Mouse (Mus musculus) macrophage (primary cell): ENCODE results near the gene Hoxb6. TPM values are rescaled to one million over a fixed set of nuclear protein-coding genes. Genes with fewer than 3 reads are reported as not detected.

ENCODE experiments used
- H3K27ac ChIP-seq: fragments of 350-480 bp; formaldehyde crosslinking; 2 replicates; pipeline ENCODE4 v1.9.0; 2021
- H3K36me3 ChIP-seq: fragments of 350-480 bp; formaldehyde crosslinking; 2 replicates; pipeline ENCODE4 v1.9.0; 2021; ENCODE audit errors: inconsistent target
- H3K4me3 ChIP-seq: fragments of 350-480 bp; formaldehyde crosslinking; 2 replicates; pipeline ENCODE4 v1.9.0; 2021; ENCODE audit errors: inconsistent target
- H3K79me2 ChIP-seq: fragments of 350-480 bp; formaldehyde crosslinking; 2 replicates; pipeline ENCODE4 v1.9.0; 2021; ENCODE audit errors: inconsistent target
- WGBS: methylation state at CpG from one replicate; pipeline ENCODE4 v1.1.7; 2026; ENCODE audit warnings: inconsistent platforms; ENCODE audit not compliant: missing documents; 5-methylcytosine and 5-hydroxymethylcytosine counted together
- polyA plus RNA-seq: library from polyadenylated mRNA; stranded (reverse); fragments of 250-400 nt; gene quantifications from 3 replicates; pipeline ENCODE4 v1.2.4, GENCODE M21; 2018; ENCODE audit warnings: inconsistent platforms

The Hoxb6 gene
- polyA plus RNA-seq, 1 experiment from 2014 or later, result not detected

DNA sequence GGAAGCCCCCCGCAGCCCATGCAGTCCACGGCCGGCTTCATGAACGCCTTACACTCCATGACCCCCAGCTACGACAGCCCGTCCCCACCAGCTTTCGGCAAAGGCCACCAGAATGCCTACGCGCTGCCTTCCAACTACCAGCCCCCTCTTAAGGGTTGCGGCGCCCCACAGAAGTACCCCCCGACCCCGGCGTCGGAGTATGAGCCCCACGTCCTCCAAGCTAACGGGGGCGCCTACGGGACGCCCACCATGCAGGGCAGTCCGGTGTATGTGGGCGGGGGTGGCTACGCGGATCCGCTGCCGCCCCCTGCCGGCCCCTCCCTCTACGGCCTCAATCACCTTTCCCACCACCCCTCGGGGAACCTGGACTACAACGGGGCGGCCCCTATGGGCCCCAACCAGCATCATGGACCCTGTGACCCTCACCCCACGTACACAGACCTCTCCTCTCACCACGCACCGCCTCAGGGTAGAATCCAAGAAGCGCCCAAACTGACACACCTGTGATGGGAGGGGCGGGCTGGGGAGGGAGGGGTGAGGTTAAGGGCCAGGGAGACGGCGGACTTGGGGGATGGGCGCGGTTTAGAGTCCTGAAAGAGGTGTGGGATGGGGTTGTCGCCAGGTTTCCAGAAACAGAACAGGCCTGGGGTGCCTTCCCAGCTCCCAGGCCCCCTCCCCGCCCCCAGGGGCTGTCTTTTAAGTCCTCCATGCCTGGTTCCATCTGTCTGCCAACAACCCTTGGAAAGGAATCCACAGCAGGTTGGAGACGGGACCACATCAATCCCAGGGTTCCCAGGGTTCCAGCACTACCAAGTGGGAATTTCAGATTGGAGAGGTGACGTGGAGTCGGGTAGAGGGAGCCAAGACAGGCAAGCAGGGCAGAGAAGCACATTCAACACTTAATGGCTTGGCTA lies 53.9 kb downstream of the Hoxb6 start:
- H3K27ac ChIP-seq, result no peak overlapping the region
- no peak overlapping the region for H3K4me3 ChIP-seq
- no peaks in the 10 kb centered on the region for H3K36me3 ChIP-seq
- H3K79me2 ChIP-seq, result no peaks in the 10 kb centered on the region
- WGBS, result 80% methylated on average over 34 of the region's 45 CpGs

- Histone ChIP-seq H3K79me2 (no peaks in the 10 kb centered on the region), H3K36me3 (no peaks in the 10 kb centered on the region), H3K27ac (no peak overlapping the region), H3K4me3 (no peak overlapping the region)
- WGBS, result 100% methylated on average over 5 of the region's 5 CpGs
These were observed 54.7 kb downstream of the Hoxb6 start for GRCm38 (mm10) chr11:96346916-96347520.

- 60% methylated on average over 4 of the region's 4 CpGs for WGBS
- Histone ChIP-seq H3K27ac (no peak overlapping the region), H3K79me2 (no peaks in the 10 kb centered on the region), H3K36me3 (no peaks in the 10 kb centered on the region), H3K4me3 (no peak overlapping the region)
These were observed 55.4 kb downstream of the Hoxb6 start for GRCm38 (mm10) chr11:96347717-96348116.

DNA sequence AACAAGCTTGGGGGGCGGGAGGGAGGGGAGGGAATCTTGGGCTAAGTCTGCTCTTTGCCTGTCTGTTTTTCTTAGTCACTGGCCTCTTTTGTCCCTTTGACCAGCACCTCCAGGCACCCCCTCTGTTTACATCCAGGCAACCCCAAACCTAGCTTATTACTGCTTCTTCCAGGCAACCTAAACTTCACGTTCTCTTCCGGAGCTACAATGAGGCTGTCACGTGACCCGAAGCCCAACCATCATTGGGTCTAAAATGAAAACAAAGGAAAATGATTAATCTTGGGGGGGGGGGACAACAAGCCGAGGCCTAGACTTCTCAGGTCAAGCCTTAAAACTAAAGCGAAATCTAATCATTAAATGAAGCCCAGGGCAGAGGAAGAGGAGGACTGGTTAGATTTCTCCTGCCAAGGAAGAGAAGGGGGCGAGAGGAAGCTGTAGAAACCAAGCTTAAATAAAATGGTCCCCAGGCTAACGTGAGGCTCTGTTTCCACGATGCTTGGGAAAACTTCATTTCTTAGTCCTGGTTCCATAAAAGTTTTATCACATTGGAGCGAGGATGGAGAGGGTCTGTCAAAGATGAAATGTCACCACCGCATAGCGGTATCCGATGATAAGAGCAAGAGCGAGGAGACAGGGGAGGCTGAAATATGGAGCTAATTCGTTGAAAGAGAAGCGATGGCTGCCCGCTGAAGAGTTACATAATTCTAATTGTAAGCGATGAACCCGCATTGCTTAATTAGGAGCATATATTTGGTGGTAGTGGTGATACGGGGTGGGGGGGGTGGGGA lies 56.1 kb downstream of the Hoxb6 start:
- Histone ChIP-seq H3K27ac (no peak overlapping the region), H3K4me3 (no peak overlapping the region), H3K36me3 (no peaks in the 10 kb centered on the region), H3K79me2 (no peaks in the 10 kb centered on the region)
- 61% methylated on average over 17 of the region's 21 CpGs for WGBS

GRCm38 (mm10) chr11:96348988-96349387 lies 56.7 kb downstream of the Hoxb6 start:
- Histone ChIP-seq H3K36me3 (no peaks in the 10 kb centered on the region), H3K79me2 (no peaks in the 10 kb centered on the region), H3K4me3 (no peak overlapping the region), H3K27ac (no peak overlapping the region)
- 92% methylated on average over 3 of the region's 3 CpGs for WGBS

DNA sequence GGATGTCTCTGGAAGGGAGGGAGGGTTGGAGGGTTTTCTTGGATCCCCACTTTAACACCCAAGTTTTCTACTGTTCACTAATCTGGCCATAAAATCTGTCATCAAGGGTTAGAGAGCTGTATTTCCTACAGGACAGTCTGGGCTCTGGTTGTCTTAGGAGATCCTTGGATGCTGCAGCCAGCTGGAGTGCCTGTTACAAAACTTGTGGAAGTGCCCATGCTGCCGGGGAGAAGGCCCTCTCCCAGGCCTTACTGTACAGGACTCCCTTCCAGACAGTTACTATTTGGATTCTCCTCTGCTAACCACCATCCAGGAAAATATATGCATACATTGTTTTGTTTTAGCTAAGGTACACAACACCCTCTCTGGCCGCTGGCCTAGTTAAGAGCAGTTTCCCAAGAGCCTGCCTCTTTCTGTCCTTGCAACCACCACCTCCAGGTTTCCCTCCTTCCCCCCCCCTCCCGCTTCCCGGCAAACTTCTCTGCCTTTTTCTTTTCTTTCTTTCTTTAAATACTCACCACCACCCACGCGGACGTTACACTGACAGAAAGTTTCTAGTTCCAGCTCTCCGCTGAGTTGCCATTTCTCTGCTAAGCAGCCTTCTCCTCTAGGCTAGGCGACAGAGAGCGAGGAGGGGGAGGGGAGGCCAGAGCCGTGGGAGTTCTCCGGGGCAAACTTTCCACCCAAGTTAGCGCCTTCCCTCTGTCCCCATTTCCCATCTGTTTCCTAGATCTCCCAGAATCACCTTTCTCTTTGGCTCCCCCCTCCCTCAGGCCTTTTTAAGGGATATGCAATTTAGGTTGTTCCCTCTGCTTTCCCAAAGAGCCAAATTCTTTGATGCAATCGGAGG lies 57.4 kb downstream of the Hoxb6 start:
- Histone ChIP-seq H3K27ac (no peak overlapping the region), H3K4me3 (no peak overlapping the region), H3K36me3 (no peaks in the 10 kb centered on the region), H3K79me2 (no peaks in the 10 kb centered on the region)
- 82% methylated on average over 14 of the region's 14 CpGs for WGBS

DNA sequence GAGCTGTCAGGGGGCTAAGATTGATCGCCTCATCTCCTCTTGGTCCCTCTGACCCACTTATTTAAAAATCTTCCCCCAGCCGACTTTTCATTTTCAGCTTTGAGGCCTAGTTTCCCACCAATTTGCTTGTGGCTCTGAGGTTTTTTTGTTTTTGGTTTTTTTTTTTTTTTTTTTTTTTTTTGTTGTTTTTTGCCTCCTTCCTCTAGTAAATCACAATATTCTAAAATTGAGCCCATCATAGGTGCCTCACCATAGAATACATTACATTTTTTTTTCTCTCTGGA lies 58.0 kb downstream of the Hoxb6 start, which contains the start of gene Hoxb2:
Hoxb2 (plus strand) TSS at position 185 of the 284 bp plus-strand sequence.
- no peaks in the 10 kb centered on the region for H3K36me3 ChIP-seq
- H3K4me3 ChIP-seq, result no peak within 1 kb of the TSS
- no peaks in the 10 kb centered on the region for H3K79me2 ChIP-seq
- no peak within 1 kb of the TSS for H3K27ac ChIP-seq
- 92% methylated on average over 2 of the region's 2 CpGs for WGBS

DNA sequence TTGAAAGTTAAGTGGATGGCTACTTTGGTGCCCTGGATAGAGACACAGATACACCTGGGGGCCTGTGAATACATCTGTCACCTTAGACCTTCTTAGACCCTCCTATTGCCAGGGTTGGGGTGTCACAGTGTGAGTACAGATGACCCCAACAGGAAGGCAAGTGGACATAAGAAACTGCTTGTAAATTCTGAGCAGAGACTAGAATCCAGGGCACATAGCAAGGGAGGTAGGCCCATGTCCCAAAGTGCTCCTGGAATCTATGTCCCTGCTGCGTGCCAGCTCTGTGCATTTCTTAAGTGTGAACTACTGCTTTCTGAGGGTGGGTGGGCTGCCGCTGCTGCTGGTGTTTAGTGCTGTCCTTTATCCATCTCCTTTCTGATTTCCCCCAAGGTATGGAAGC lies 58.5 kb downstream of the Hoxb6 start:
- no peaks in the 10 kb centered on the region for H3K79me2 ChIP-seq

More for the DNA sequence above, 58.5 kb downstream of the Hoxb6 start:
- WGBS, result 92% methylated on average over 2 of the region's 2 CpGs
- H3K4me3 ChIP-seq, result no peak overlapping the region
- no peak overlapping the region for H3K27ac ChIP-seq
- no peaks in the 10 kb centered on the region for H3K36me3 ChIP-seq

Other genes starting within 250 kb of the Hoxb6 start
- 33.4 to 44.7 TPM (median 40.1 TPM) in 3 replicates for gene Ube2z, start 227.1 kb upstream of the Hoxb6 start, polyA plus RNA-seq
- 39.0 to 216 TPM (median 98.4 TPM) in 3 replicates for gene Atp5g1, start 216.8 kb upstream of the Hoxb6 start, polyA plus RNA-seq
- not detected in 3 replicates for gene Calcoco2, start 180.5 kb upstream of the Hoxb6 start, polyA plus RNA-seq
- gene Ttll6, start 158.7 kb upstream of the Hoxb6 start, polyA plus RNA-seq, result not detected in 3 replicates
- not detected in 3 replicates for gene Hoxb13, start 98.2 kb upstream of the Hoxb6 start, polyA plus RNA-seq
- gene Hoxb9, start 21.0 kb upstream of the Hoxb6 start, polyA plus RNA-seq, result not detected in 3 replicates
- not detected in 3 replicates for gene Hoxb8, start 10.6 kb upstream of the Hoxb6 start, polyA plus RNA-seq
- gene Hoxb7, start 5.9 kb upstream of the Hoxb6 start, polyA plus RNA-seq, result not detected in 3 replicates
- not detected in 3 replicates for gene Hoxb5, start 10.9 kb downstream of the Hoxb6 start, polyA plus RNA-seq
- 3.3 to 7.4 TPM (median 4.1 TPM) in 3 replicates for gene Hoxb4, start 25.8 kb downstream of the Hoxb6 start, polyA plus RNA-seq
- 0.95 to 1.2 TPM (median 1.1 TPM) in 3 replicates for gene Hoxb3, start 30.9 kb downstream of the Hoxb6 start, polyA plus RNA-seq
- not detected in 3 replicates for gene Hoxb2, start 58.0 kb downstream of the Hoxb6 start, polyA plus RNA-seq
- gene Hoxb1, start 73.3 kb downstream of the Hoxb6 start, polyA plus RNA-seq, result not detected in 3 replicates
- 0.14 TPM in 1 of 3 replicates, not detected in the others for gene Skap1, start 172.1 kb downstream of the Hoxb6 start, polyA plus RNA-seq